Mouse (Mus musculus): Measurements from ENCODE around the gene Prss46.

DNA sequence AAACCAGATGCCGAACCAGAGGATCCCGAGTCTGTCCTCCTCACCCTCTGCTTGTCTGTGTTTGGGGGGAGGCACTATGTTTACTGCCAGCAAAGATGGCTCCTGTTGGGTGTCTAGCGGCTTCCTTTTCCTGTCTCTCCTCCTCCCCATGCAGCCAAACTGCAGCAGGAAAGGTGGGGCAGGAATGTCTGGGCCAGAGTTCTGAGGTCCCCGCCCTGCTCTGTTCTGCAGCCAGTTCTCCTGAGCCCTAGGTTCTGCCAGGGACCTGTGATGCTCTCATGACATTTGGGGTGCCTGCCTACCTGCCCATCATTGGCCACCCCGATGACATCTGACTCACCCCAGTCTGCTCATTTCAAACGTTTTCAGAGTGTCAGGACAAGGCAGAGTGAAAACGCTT is 37.6 kb downstream of the Prss46 start:
- TF ChIP-seq CTCF (conservative IDR thresholded peaks at IDR 0.05; ENCODE audit: low read length) = no peak
- no peak for TF ChIP-seq POU5F1 (IDR thresholded peaks at IDR 0.05; ENCODE audit: borderline replicate concordance, low read length)
- TF ChIP-seq NANOG (IDR thresholded peaks at IDR 0.05; ENCODE audit: borderline replicate concordance, low read length) = no peak
